Mouse (Mus musculus): Measurements from ENCODE around the gene Rab11fip3. TPM values are rescaled to one million over a fixed set of nuclear protein-coding genes. Genes with fewer than 3 reads are reported as not detected.

Gene Rab11fip3
- polyA plus RNA-seq, 1 experiment from 2014 or later = 4.5 TPM

DNA sequence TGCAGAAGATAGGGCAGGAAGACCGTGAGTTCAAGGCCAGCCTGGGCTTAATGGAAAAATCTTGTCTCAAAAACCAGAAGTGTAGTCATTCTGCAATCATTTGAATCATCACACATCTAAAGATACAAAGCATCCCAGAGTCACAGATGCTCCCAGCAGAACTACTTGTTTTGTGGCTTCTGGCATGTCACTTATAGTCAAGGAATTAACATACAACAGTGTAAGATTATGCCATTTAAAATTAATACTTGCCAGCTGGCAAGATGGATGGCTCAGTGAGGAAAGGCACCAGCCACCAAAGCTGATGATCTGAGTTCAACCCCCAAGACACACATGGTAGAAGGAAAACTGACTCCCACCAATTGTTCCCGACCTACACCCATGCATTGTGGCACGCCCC is 52.3 kb downstream of the Rab11fip3 start:
- Histone ChIP-seq H3K9ac (ENCODE audit: low read length) (no peak overlapping the region), H3K36me3 (ENCODE audit: control insufficient read depth, insufficient read depth, low read length) (0 out of 2 replicates have a peak, but pooled peaks cover 3% of the 10 kb centered on the region), H3K4me1 (replicated peaks; ENCODE audit: control insufficient read depth, insufficient read depth) (no peaks in the 10 kb centered on the region), H3K4me2 (replicated peaks; ENCODE audit: low read depth) (no peak overlapping the region), H3K4me3 (ENCODE audit: low read depth, low read length) (no peak overlapping the region), H3K27me3 (ENCODE audit: control insufficient read depth, insufficient read depth, low read length) (no peaks in the 10 kb centered on the region), H3K9me3 (ENCODE audit: control insufficient read depth, low read length) (no peaks in the 10 kb centered on the region), H3K27ac (replicated peaks) (no peak overlapping the region)
- WGBS = 86% methylated on average over 3 of the region's 3 CpGs
- no peak for TF ChIP-seq EP300 (optimal IDR thresholded peaks at IDR 0.05)
- no peak for TF ChIP-seq CTCF (IDR thresholded peaks at IDR 0.05; ENCODE audit: low read depth)
- DNase-seq (ENCODE audit: low spot score) = no peak
- ATAC-seq (ENCODE audit: low FRiP score, low TSS enrichment) = no peak

DNA sequence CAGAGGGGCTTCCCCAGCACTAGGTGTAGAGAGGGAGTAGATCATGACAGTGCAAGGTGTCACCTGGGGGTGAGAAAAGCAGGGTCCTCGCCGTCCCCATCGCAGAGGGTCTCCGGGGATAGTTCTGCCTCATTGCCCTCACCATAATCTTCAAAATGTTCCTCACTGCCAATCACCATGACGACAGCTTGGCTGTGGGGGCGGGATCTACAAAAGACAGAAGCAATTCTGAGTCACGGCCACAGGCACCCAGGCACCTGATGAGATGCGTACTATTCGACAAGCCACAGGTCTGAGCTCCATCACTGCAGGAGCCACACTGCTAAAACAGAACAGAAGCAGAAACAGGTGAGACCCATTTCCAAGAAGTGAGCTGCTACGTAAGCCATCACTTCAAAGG is 55.6 kb downstream of the Rab11fip3 start:
- H3K4me1 ChIP-seq (replicated peaks; ENCODE audit: control insufficient read depth, insufficient read depth) = no peaks in the 10 kb centered on the region
- no peak overlapping the region for H3K4me3 ChIP-seq (ENCODE audit: low read depth, low read length)
- H3K9me3 ChIP-seq (ENCODE audit: control insufficient read depth, low read length) = no peaks in the 10 kb centered on the region
- DNase-seq (ENCODE audit: low spot score) (no peak), ATAC-seq (ENCODE audit: low FRiP score, low TSS enrichment) (no peak)
- 85% methylated on average over 10 of the region's 10 CpGs for WGBS
- TF ChIP-seq EP300 (optimal IDR thresholded peaks at IDR 0.05) (no peak), CTCF (IDR thresholded peaks at IDR 0.05; ENCODE audit: low read depth) (no peak)
- H3K9ac ChIP-seq (ENCODE audit: low read length) = no peak overlapping the region
- no peak overlapping the region for H3K27ac ChIP-seq (replicated peaks)
- 0 out of 2 replicates have a peak, but pooled peaks cover 3% of the 10 kb centered on the region for H3K36me3 ChIP-seq (ENCODE audit: control insufficient read depth, insufficient read depth, low read length)
- H3K4me2 ChIP-seq (replicated peaks; ENCODE audit: low read depth) = no peak overlapping the region
- H3K27me3 ChIP-seq (ENCODE audit: control insufficient read depth, insufficient read depth, low read length) = no peaks in the 10 kb centered on the region

DNA sequence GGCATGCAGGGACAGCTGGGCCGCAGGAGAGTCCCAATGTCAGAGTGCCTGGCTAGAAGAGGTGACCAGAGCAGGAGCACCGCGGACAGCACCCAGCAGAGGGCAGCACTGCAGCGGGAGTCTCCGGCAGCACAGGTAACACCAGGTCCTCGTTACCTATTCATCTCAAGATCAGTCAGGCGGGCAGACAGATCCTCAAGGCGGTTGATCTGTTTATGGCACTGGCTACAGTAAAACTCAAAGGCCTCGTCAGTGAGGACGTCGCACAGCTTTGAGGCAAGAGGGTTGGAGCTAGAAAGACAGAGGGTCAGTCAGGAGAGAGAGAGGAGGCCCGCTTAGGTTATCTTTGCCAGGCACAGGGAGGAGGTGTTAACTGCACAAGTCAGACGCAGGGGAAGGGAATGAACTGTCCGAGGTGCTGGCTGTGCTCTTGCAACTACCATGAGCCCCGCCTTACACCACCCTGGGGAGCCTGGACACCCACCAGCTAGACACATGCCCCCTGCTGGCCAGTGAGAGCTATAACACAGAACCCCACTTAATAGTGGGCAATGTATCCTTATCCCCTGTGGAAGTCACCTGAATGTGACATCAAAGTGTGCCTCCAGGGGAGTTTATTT is 57.4 kb downstream of the Rab11fip3 start:
- no peaks in the 10 kb centered on the region for H3K9me3 ChIP-seq (ENCODE audit: control insufficient read depth, low read length)
- DNase-seq (ENCODE audit: low spot score) = peak; percentile 88
- H3K36me3 ChIP-seq (ENCODE audit: control insufficient read depth, insufficient read depth, low read length) = 0 out of 2 replicates have a peak, but pooled peaks cover 3% of the 10 kb centered on the region
- no peak overlapping the region for H3K4me3 ChIP-seq (ENCODE audit: low read depth, low read length)
- H3K4me2 ChIP-seq (replicated peaks; ENCODE audit: low read depth) = peak overlapping the region; percentile 27; the same call in 1 of the 2 replicates
- H3K4me1 ChIP-seq (replicated peaks; ENCODE audit: control insufficient read depth, insufficient read depth) = no peaks in the 10 kb centered on the region
- no peaks in the 10 kb centered on the region for H3K27me3 ChIP-seq (ENCODE audit: control insufficient read depth, insufficient read depth, low read length)
- peak; percentile 82 for ATAC-seq (ENCODE audit: low FRiP score, low TSS enrichment)
- TF ChIP-seq EP300 (optimal IDR thresholded peaks at IDR 0.05) (no peak), CTCF (IDR thresholded peaks at IDR 0.05; ENCODE audit: low read depth) (peak; percentile 83)
- WGBS = 14% methylated on average over 15 of the region's 15 CpGs
- no peak overlapping the region for H3K9ac ChIP-seq (ENCODE audit: low read length)
- H3K27ac ChIP-seq (replicated peaks) = no peak overlapping the region

DNA sequence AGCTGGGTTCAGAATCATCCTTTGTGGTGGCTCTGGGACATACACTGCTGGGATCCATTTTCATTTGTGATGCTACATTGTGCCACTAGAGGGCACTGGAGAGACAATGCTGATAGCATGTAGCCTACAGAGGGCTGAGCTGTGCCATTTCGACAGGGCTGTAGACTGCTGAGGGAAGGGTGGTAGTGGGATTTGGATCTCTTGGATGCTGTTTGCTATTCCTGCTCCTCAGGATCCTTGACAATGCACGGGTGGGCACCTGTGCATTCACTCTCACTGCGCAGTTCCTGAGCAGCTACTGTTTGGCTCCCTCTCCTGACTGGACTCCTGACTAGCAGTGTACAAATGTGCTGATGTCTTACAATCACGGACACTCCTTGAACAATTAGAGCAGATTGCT is 59.8 kb downstream of the Rab11fip3 start:
- Histone ChIP-seq H3K4me2 (replicated peaks; ENCODE audit: low read depth) (no peak overlapping the region), H3K9me3 (ENCODE audit: control insufficient read depth, low read length) (no peaks in the 10 kb centered on the region), H3K27ac (replicated peaks) (no peak overlapping the region), H3K4me1 (replicated peaks; ENCODE audit: control insufficient read depth, insufficient read depth) (no peaks in the 10 kb centered on the region), H3K36me3 (ENCODE audit: control insufficient read depth, insufficient read depth, low read length) (peaks cover 3% of the 10 kb centered on the region; the same call in 1 of the 2 replicates), H3K9ac (ENCODE audit: low read length) (0 out of 2 replicates have a peak overlapping the region, but pooled peaks have one; percentile 23), H3K4me3 (ENCODE audit: low read depth, low read length) (no peak overlapping the region), H3K27me3 (ENCODE audit: control insufficient read depth, insufficient read depth, low read length) (no peaks in the 10 kb centered on the region)
- peak; percentile 99 for TF ChIP-seq CTCF (IDR thresholded peaks at IDR 0.05; ENCODE audit: low read depth)
- no peak for TF ChIP-seq EP300 (optimal IDR thresholded peaks at IDR 0.05)
- DNase-seq (ENCODE audit: low spot score) = peak; percentile 76
- WGBS = 23% methylated on average over 4 of the region's 4 CpGs
- ATAC-seq (ENCODE audit: low FRiP score, low TSS enrichment) = peak; percentile 72

DNA sequence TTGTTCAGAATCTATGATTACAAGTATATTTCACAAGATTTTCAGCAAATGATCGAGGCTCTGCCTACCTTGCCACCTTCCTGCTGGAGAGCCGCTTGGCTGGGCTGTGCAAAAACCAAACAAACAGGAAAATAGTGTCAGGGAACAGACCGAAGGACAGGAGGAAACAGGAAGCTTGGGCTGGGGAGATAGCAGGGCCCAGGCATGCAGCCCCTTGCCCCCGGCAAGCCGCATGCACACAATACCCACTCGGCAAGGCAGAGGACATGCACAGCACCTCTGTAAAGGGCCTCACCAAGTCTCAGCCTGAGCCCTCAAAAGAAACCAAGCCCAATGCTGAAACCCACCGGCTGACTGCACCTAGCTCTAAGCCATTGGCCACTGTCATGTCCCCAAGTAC is 60.6 kb downstream of the Rab11fip3 start:
- Histone ChIP-seq H3K27ac (replicated peaks) (no peak overlapping the region), H3K9ac (ENCODE audit: low read length) (no peak overlapping the region), H3K27me3 (ENCODE audit: control insufficient read depth, insufficient read depth, low read length) (no peaks in the 10 kb centered on the region), H3K36me3 (ENCODE audit: control insufficient read depth, insufficient read depth, low read length) (peaks cover 6% of the 10 kb centered on the region; the same call in 1 of the 2 replicates), H3K9me3 (ENCODE audit: control insufficient read depth, low read length) (no peaks in the 10 kb centered on the region), H3K4me2 (replicated peaks; ENCODE audit: low read depth) (no peak overlapping the region), H3K4me3 (ENCODE audit: low read depth, low read length) (no peak overlapping the region), H3K4me1 (replicated peaks; ENCODE audit: control insufficient read depth, insufficient read depth) (no peaks in the 10 kb centered on the region)
- ATAC-seq (ENCODE audit: low FRiP score, low TSS enrichment) (no peak), DNase-seq (ENCODE audit: low spot score) (no peak)
- 80% methylated on average over 7 of the region's 7 CpGs for WGBS
- no peak for TF ChIP-seq EP300 (optimal IDR thresholded peaks at IDR 0.05)
- TF ChIP-seq CTCF (IDR thresholded peaks at IDR 0.05; ENCODE audit: low read depth) = no peak

DNA sequence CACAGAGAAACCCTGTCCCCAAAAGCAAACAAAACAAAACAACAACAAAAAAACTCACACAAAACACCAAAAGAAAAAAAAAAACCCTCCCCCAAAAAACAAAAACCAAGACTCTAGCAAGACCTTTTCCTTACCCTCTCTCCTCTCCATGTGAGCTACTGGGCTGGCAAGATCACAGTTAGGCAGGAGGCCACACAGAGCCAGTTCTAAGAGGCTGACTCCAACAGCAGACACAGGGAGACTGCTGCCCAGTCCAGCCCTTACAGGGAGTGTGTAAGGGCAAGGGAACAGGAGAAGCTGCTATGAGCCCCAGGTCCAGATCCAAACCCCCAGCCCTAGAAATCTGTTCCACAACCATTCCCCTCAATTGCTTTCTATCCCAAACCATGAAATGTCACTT is 61.0 kb downstream of the Rab11fip3 start:
- no peak for TF ChIP-seq EP300 (optimal IDR thresholded peaks at IDR 0.05)
- no peak for TF ChIP-seq CTCF (IDR thresholded peaks at IDR 0.05; ENCODE audit: low read depth)
- H3K9ac ChIP-seq (ENCODE audit: low read length) = no peak overlapping the region
- H3K4me1 ChIP-seq (replicated peaks; ENCODE audit: control insufficient read depth, insufficient read depth) = no peaks in the 10 kb centered on the region
- no peak for DNase-seq (ENCODE audit: low spot score)
- H3K27me3 ChIP-seq (ENCODE audit: control insufficient read depth, insufficient read depth, low read length) = no peaks in the 10 kb centered on the region
- H3K4me2 ChIP-seq (replicated peaks; ENCODE audit: low read depth) = no peak overlapping the region
- no peak overlapping the region for H3K4me3 ChIP-seq (ENCODE audit: low read depth, low read length)
- H3K27ac ChIP-seq (replicated peaks) = no peak overlapping the region
- no peak for ATAC-seq (ENCODE audit: low FRiP score, low TSS enrichment)
- H3K36me3 ChIP-seq (ENCODE audit: control insufficient read depth, insufficient read depth, low read length) = peaks cover 3% of the 10 kb centered on the region; the same call in 1 of the 2 replicates
- H3K9me3 ChIP-seq (ENCODE audit: control insufficient read depth, low read length) = no peaks in the 10 kb centered on the region
